Mouse (Mus musculus): ENCODE results near the gene Spn. TPM values are rescaled to one million over a fixed set of nuclear protein-coding genes. Genes with fewer than 3 reads are reported as not detected.
"Not testable (repeated sequence)": the region's sequence is repeated elsewhere in the genome, so short reads cannot be mapped to it uniquely, and the experiment has no call there.

Spn gene
- total RNA-seq, 2 experiments from 2014 or later, result 15.8 to 60.0 TPM

DNA sequence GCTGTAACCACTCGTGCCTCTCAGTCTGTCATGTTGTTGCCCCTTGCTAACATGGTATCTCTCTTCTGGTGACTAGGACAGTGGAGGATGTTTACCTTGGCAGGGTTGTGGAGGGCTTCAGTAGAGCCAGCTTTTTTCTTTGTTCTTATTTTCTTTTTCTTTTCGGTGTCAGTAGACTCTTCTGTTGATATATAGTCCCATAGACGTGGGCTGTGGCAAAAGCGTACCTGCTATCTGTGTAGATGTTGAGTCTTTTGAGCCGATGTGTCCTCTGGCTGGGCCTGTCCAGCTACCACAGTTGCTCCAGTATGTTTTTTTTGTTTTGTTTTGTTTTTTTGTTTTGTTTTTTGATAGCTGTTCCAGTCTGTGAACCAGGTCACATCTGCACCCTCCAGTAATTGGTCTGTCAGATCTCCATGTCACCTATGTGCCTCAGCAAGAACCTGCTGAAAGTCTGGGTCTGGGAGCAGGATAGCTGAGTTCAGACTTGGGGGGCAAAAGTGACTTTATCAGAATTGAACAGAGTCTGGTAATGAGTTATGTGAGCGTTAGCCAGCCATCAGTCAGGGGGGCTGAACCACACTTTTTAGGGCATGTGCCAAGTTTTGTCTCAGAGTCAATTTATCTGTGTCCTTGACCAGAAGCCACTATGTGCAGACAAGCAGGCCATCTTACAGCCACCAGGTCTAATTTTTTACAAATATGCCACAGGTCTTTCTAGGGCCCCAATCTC lies 50.2 kb downstream of the Spn start, which contains the start of gene Zg16:
Gene Zg16 (minus strand): TSS at position 51 of the 733 bp plus-strand sequence.
- not testable (repeated sequence) for ATAC-seq (replicated peaks; ENCODE audit: low FRiP score, poor library complexity, severe bottlenecking)

DNA sequence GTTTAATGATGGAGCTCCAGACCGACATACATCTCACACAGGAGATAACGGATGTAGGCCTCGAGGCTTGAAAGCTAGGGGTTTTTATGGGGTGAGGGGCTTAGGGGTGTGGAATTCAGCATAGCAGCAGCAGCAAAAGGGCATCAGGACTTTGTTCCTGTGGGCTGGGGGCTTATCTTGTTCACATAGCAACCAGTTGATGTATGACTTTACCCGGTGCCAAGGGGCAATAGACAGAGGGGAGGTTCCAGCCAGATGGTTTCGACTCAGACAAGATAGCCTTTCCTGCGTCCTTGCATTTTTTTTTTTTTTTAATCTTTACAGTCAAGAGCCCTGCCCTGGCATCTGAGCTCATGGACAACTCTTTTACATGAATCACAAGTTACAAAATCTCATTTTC lies 51.9 kb downstream of the Spn start:
- ATAC-seq (replicated peaks; ENCODE audit: low FRiP score, poor library complexity, severe bottlenecking), result 0 out of 2 replicates have a peak, but pooled peaks have one; percentile 37

DNA sequence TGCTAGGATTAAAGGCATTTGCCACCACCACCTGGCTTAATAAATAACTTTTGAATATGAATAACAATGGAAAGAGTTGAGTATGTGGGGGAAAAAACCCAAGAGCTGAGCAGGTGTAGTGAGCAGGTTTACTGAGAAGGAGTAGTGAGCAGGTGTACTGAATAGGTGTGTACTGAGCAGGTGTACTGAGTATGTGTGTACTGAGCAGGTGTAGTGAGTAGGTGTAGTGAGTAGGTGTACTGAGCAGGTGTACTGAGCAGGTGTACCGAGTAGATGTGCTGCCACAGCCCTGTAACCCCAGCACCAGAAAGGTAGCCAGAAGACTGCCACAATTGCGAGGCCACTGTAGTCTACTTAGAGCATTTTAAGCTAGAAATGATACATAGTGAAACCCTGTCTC lies 52.8 kb downstream of the Spn start:
- no peak for ATAC-seq (replicated peaks; ENCODE audit: low FRiP score, poor library complexity, severe bottlenecking)

DNA sequence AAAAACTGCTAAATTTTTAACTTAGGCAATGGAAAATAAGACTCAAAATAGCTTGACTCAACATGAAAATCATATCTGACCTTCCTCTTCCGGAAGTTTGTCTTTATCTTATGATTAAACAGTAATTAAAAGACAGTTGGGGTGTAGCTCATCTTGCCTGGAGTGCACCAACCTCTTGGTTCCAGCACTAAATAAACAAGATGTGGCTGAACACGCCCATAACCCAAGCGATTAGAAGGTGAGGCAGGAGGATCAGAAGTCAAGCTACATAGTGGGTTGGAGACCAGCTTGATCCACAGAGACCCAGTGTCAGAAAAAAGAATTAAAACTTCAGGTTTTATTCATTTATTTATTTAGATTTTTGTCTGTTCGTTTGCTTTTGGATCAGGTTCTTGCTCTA lies 53.9 kb downstream of the Spn start:
- ATAC-seq (replicated peaks; ENCODE audit: low FRiP score, poor library complexity, severe bottlenecking), result peak; percentile 88

DNA sequence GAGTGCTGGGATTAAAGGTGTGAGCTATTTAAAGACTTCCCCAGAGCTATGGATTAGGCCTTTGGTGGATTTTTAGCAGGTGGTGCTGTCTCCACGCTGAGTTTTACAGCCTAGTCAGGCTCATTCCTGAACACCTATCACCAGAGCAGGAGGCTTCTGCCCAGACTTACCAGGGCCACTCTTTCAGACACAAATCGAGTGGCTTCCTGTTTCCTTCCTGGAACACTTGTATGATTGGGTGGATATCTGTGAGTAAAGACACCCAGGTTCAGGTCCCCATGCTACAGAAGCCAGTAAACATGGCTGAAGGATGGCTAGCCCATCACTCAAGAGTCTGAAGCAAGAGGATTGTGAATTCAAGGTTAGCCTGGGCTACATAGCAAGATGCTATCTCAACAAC lies 54.6 kb downstream of the Spn start:
- ATAC-seq (replicated peaks; ENCODE audit: low FRiP score, poor library complexity, severe bottlenecking), result no peak

DNA sequence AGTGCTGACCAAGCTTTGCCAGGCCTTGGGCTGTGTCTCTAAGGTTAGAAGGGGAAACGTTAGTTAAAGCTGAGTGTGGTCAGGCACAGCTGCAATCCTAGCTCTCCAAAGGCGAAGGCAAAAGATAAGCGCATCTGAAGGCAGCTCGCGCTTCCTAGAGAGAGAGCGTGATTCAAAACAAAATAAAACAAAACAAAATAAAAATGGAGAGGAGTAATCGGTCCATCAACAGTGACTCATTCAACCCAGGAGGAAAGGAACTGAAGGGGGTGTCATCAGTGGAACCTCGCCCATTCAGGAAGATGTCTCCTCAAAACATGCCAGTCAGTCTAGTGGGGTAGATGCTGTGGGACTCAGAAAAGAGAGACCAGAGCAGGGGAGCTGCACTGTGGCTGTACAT lies 55.4 kb downstream of the Spn start:
- ATAC-seq (replicated peaks; ENCODE audit: low FRiP score, poor library complexity, severe bottlenecking), result no peak

Other genes with a start within 250 kb of the Spn start
- gene Tmem219, start 214.9 kb downstream of the Spn start, total RNA-seq (2015; ENCODE audit: low replicate concordance), result 4.0 and 6.3 TPM in 2 replicates
- gene Tmem219, start 214.9 kb downstream of the Spn start, total RNA-seq (2017; ENCODE audit: low replicate concordance), result 2.1 and 6.8 TPM in 2 replicates
- gene Kctd13, start 208.9 kb downstream of the Spn start, total RNA-seq (2015; ENCODE audit: low replicate concordance), result 0.77 and 6.9 TPM in 2 replicates
- gene Kctd13, start 208.9 kb downstream of the Spn start, total RNA-seq (2017; ENCODE audit: low replicate concordance), result 0.42 and 1.7 TPM in 2 replicates
- not detected in 2 replicates for gene Asphd1, start 188.2 kb downstream of the Spn start, total RNA-seq (2015; ENCODE audit: low replicate concordance)
- not detected in 2 replicates for gene Asphd1, start 188.2 kb downstream of the Spn start, total RNA-seq (2017; ENCODE audit: low replicate concordance)
- gene Sez6l2, start 187.3 kb downstream of the Spn start, total RNA-seq (2015; ENCODE audit: low replicate concordance), result not detected in 2 replicates
- 0.84 TPM in 1 of 2 replicates, not detected in the other for gene Sez6l2, start 187.3 kb downstream of the Spn start, total RNA-seq (2017; ENCODE audit: low replicate concordance)
- 14.8 and 23.1 TPM in 2 replicates for gene Cdipt, start 161.9 kb downstream of the Spn start, total RNA-seq (2015; ENCODE audit: low replicate concordance)
- 9.5 and 20.9 TPM in 2 replicates for gene Cdipt, start 161.9 kb downstream of the Spn start, total RNA-seq (2017; ENCODE audit: low replicate concordance)
- gene Cdiptos, start 161.7 kb downstream of the Spn start, total RNA-seq (2015; ENCODE audit: low replicate concordance), result 5.0 TPM in 1 of 2 replicates, not detected in the other
- not detected in 2 replicates for gene Cdiptos, start 161.7 kb downstream of the Spn start, total RNA-seq (2017; ENCODE audit: low replicate concordance)
- 1.5 and 1.9 TPM in 2 replicates for gene Mvp, start 123.2 kb downstream of the Spn start, total RNA-seq (2015; ENCODE audit: low replicate concordance)
- 5.5 and 7.7 TPM in 2 replicates for gene Mvp, start 123.2 kb downstream of the Spn start, total RNA-seq (2017; ENCODE audit: low replicate concordance)
- gene Pagr1b, start 121.3 kb downstream of the Spn start, total RNA-seq (2015; ENCODE audit: low replicate concordance), result not detected in 2 replicates
- not detected in 2 replicates for gene Pagr1b, start 121.3 kb downstream of the Spn start, total RNA-seq (2017; ENCODE audit: low replicate concordance)
- gene Pagr1a, start 120.5 kb downstream of the Spn start, total RNA-seq (2015; ENCODE audit: low replicate concordance), result 13.4 and 18.8 TPM in 2 replicates
- 7.0 and 7.1 TPM in 2 replicates for gene Pagr1a, start 120.5 kb downstream of the Spn start, total RNA-seq (2017; ENCODE audit: low replicate concordance)
- gene Gm42742, start 116.7 kb downstream of the Spn start, total RNA-seq (2015; ENCODE audit: low replicate concordance), result 1.7 and 1.9 TPM in 2 replicates
- gene Gm42742, start 116.7 kb downstream of the Spn start, total RNA-seq (2017; ENCODE audit: low replicate concordance), result 8.1 and 9.1 TPM in 2 replicates
- gene Prrt2, start 116.6 kb downstream of the Spn start, total RNA-seq (2015; ENCODE audit: low replicate concordance), result not detected in 2 replicates
- 1.5 TPM in 1 of 2 replicates, not detected in the other for gene Prrt2, start 116.6 kb downstream of the Spn start, total RNA-seq (2017; ENCODE audit: low replicate concordance)
- gene Maz, start 110.8 kb downstream of the Spn start, total RNA-seq (2015; ENCODE audit: low replicate concordance), result 44.9 and 51.3 TPM in 2 replicates
- 25.0 and 49.5 TPM in 2 replicates for gene Maz, start 110.8 kb downstream of the Spn start, total RNA-seq (2017; ENCODE audit: low replicate concordance)
- 50.5 and 71.7 TPM in 2 replicates for gene Kif22, start 95.4 kb downstream of the Spn start, total RNA-seq (2015; ENCODE audit: low replicate concordance)
- gene Kif22, start 95.4 kb downstream of the Spn start, total RNA-seq (2017; ENCODE audit: low replicate concordance), result 57.3 and 83.1 TPM in 2 replicates
- not detected in 2 replicates for gene Zg16, start 50.5 kb downstream of the Spn start, total RNA-seq (2015; ENCODE audit: low replicate concordance)
- 3.2 and 5.0 TPM in 2 replicates for gene Zg16, start 50.5 kb downstream of the Spn start, total RNA-seq (2017; ENCODE audit: low replicate concordance)
- 19.8 and 26.8 TPM in 2 replicates for gene AI467606, start 46.5 kb downstream of the Spn start, total RNA-seq (2015; ENCODE audit: low replicate concordance)
- gene AI467606, start 46.5 kb downstream of the Spn start, total RNA-seq (2017; ENCODE audit: low replicate concordance), result 17.1 and 19.9 TPM in 2 replicates
- 1.7 TPM in 1 of 2 replicates, not detected in the other for gene Qprt, start 15.6 kb downstream of the Spn start, total RNA-seq (2015; ENCODE audit: low replicate concordance)
- 0.34 TPM in 1 of 2 replicates, not detected in the other for gene Qprt, start 15.6 kb downstream of the Spn start, total RNA-seq (2017; ENCODE audit: low replicate concordance)
- gene Cd2bp2, start 58.2 kb upstream of the Spn start, total RNA-seq (2015; ENCODE audit: low replicate concordance), result 8.4 and 36.9 TPM in 2 replicates
- 17.9 and 22.9 TPM in 2 replicates for gene Cd2bp2, start 58.2 kb upstream of the Spn start, total RNA-seq (2017; ENCODE audit: low replicate concordance)
- 8.1 and 23.0 TPM in 2 replicates for gene Tbc1d10b, start 70.6 kb upstream of the Spn start, total RNA-seq (2015; ENCODE audit: low replicate concordance)
- gene Tbc1d10b, start 70.6 kb upstream of the Spn start, total RNA-seq (2017; ENCODE audit: low replicate concordance), result 77.5 and 122 TPM in 2 replicates
- gene Mylpf, start 71.1 kb upstream of the Spn start, total RNA-seq (2015; ENCODE audit: low replicate concordance), result 6.5 and 9.8 TPM in 2 replicates
- gene Mylpf, start 71.1 kb upstream of the Spn start, total RNA-seq (2017; ENCODE audit: low replicate concordance), result 16.2 and 61.5 TPM in 2 replicates
- gene Zfp553, start 95.2 kb upstream of the Spn start, total RNA-seq (2015; ENCODE audit: low replicate concordance), result 1.5 and 5.2 TPM in 2 replicates
- 2.0 and 3.2 TPM in 2 replicates for gene Zfp553, start 95.2 kb upstream of the Spn start, total RNA-seq (2017; ENCODE audit: low replicate concordance)
- gene Sept1, start 95.3 kb upstream of the Spn start, total RNA-seq (2015; ENCODE audit: low replicate concordance), result 189 and 204 TPM in 2 replicates
- 179 and 191 TPM in 2 replicates for gene Sept1, start 95.3 kb upstream of the Spn start, total RNA-seq (2017; ENCODE audit: low replicate concordance)
- gene Zfp771, start 106.5 kb upstream of the Spn start, total RNA-seq (2015; ENCODE audit: low replicate concordance), result 1.7 TPM in 1 of 2 replicates, not detected in the other
- 0.70 TPM in 1 of 2 replicates, not detected in the other for gene Zfp771, start 106.5 kb upstream of the Spn start, total RNA-seq (2017; ENCODE audit: low replicate concordance)
- gene Dctpp1, start 122.9 kb upstream of the Spn start, total RNA-seq (2015; ENCODE audit: low replicate concordance), result 14.0 and 24.8 TPM in 2 replicates
- 2.0 and 8.6 TPM in 2 replicates for gene Dctpp1, start 122.9 kb upstream of the Spn start, total RNA-seq (2017; ENCODE audit: low replicate concordance)
- gene Sephs2, start 136.2 kb upstream of the Spn start, total RNA-seq (2015; ENCODE audit: low replicate concordance), result 15.6 and 18.8 TPM in 2 replicates
- gene Sephs2, start 136.2 kb upstream of the Spn start, total RNA-seq (2017; ENCODE audit: low replicate concordance), result 20.2 and 34.8 TPM in 2 replicates
- 29.0 and 34.4 TPM in 2 replicates for gene Itgal, start 158.4 kb upstream of the Spn start, total RNA-seq (2015; ENCODE audit: low replicate concordance)
- gene Itgal, start 158.4 kb upstream of the Spn start, total RNA-seq (2017; ENCODE audit: low replicate concordance), result 4.0 and 10.4 TPM in 2 replicates
- gene Zfp768, start 207.8 kb upstream of the Spn start, total RNA-seq (2015; ENCODE audit: low replicate concordance), result 1.2 TPM in 1 of 2 replicates, not detected in the other
- 0.94 and 1.5 TPM in 2 replicates for gene Zfp768, start 207.8 kb upstream of the Spn start, total RNA-seq (2017; ENCODE audit: low replicate concordance)
- gene Zfp747, start 238.2 kb upstream of the Spn start, total RNA-seq (2015; ENCODE audit: low replicate concordance), result 0.42 and 1.2 TPM in 2 replicates
- 1.0 and 1.3 TPM in 2 replicates for gene Zfp747, start 238.2 kb upstream of the Spn start, total RNA-seq (2017; ENCODE audit: low replicate concordance)
- gene 9130019O22Rik, start 249.3 kb upstream of the Spn start, total RNA-seq (2015; ENCODE audit: low replicate concordance), result 0.38 TPM in 1 of 2 replicates, not detected in the other
- 1.4 and 1.8 TPM in 2 replicates for gene 9130019O22Rik, start 249.3 kb upstream of the Spn start, total RNA-seq (2017; ENCODE audit: low replicate concordance)

Data from erythroblast, adult 5-6 weeks (primary cell).